Mouse (Mus musculus) embryonic fibroblast, embryonic 13.5 days (primary cell): ENCODE measurements around the gene Lgals12.

Source experiments
- CTCF ChIP-seq: IDR thresholded peaks from 2 replicates; pipeline ENCODE4 v1.5.1; 2011; ENCODE audit warnings: mild to moderate bottlenecking, control low read depth, low read length, moderate library complexity, borderline replicate concordance; ENCODE audit not compliant: insufficient read depth
- POLR2A ChIP-seq: IDR thresholded peaks from 2 replicates; pipeline ENCODE4 v1.6.1; 2011; ENCODE audit warnings: low read depth, mild to moderate bottlenecking, control low read depth, low read length, moderate library complexity

DNA sequence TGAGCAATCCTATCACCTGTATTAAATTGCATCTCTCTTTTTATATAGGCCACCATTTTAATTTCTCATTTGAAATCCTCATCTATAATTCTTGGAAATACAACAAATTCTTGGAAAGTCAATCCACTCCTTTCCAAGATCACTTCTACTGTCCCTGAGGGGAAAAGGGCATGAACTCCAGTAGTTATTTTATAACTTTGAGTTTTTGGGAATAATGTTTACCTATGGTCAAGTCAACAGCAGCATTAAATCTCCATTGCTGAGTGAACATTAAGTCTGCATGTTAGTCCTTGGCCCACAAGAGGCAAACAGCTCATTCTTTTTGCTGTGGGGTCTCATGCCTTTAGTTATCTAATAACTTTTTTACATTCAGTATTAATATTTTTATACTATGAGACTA, 26.0 kb upstream of the Lgals12 start:
- TF ChIP-seq CTCF (no peak), POLR2A (no peak)
